Mouse (Mus musculus): ENCODE measurements around the gene Lmod1. TPM values are rescaled to one million over a fixed set of nuclear protein-coding genes. Genes with fewer than 3 reads are reported as not detected.
"Not testable (repeated sequence)": the region's sequence is repeated elsewhere in the genome, so short reads cannot be mapped to it uniquely, and the experiment has no call there.

Gene Lmod1
- polyA plus RNA-seq, 2 experiments = 0.56 to 0.59 TPM

DNA sequence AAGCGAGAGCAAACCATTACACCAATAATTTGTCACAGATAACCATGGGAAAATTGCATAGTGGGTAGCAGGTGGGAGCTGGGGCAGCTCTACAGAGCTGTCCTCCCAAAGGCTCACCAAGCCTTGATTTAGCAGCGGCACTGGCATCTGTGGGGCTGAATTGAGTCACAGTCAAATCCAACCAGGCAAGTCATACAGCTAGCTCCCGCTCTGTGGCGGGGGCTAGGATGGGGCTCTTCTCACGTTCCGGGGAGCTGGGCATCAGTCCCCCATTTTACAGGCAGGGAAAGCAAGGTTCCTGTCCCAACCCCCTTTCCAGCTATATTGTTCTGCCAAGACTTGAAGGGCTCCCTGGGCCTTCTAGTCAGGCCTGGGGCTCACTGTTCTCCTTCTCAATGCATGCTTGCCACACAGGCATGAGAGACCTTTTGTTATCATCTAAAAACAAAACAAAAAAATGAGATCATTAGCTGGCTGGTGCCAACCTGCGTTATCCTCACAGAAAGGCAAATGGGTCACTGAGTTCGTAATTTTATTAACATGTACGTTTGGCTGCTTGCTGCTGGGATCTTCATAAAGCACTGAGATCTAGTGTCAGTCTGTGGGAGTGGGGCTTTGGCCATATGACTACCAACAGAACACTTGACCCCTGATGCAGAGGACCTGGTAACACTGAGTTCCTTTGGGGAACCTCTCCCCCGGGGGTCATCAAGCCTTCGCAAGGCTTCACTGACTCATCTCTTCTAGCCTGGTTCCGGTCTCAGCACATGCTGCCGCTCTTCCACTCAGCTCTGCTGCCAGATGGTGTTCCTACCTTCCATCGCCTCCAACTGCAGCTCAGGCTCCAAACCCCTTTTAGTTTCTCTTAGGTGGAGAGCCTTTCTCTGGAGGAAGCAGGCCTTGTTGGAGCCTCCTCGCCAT lies 55.7 kb downstream of the Lmod1 start:
- Histone ChIP-seq H3K4me3 (replicated peaks; ENCODE audit: low read length) (no peak overlapping the region), H3K4me1 (ENCODE audit: control insufficient read depth, insufficient read depth, low read length) (peaks cover under 1% of the 10 kb centered on the region; the same call in 1 of the 2 replicates), H3K9me3 (ENCODE audit: control insufficient read depth, low read length) (no peaks in the 10 kb centered on the region), H3K4me2 (replicated peaks; ENCODE audit: low read depth, low read length, severe bottlenecking) (no peak overlapping the region), H3K27me3 (ENCODE audit: control insufficient read depth, insufficient read depth, low read length) (no peaks in the 10 kb centered on the region), H3K27ac (replicated peaks; ENCODE audit: low read depth, low read length) (no peak overlapping the region), H3K9ac (ENCODE audit: low read depth, low read length, severe bottlenecking) (no peak overlapping the region), H3K36me3 (ENCODE audit: control insufficient read depth, insufficient read depth, low read length) (peaks cover 35% of the 10 kb centered on the region)
- ATAC-seq (ENCODE audit: low FRiP score, low read depth) = no peak
- DNase-seq (ENCODE audit: low spot score) = no peak
- no peak for TF ChIP-seq POLR2A (IDR thresholded peaks at IDR 0.05; ENCODE audit: borderline replicate concordance, extremely low read depth, insufficient read depth, insufficient read length)
- 74% methylated on average over 15 of the region's 15 CpGs for WGBS

DNA sequence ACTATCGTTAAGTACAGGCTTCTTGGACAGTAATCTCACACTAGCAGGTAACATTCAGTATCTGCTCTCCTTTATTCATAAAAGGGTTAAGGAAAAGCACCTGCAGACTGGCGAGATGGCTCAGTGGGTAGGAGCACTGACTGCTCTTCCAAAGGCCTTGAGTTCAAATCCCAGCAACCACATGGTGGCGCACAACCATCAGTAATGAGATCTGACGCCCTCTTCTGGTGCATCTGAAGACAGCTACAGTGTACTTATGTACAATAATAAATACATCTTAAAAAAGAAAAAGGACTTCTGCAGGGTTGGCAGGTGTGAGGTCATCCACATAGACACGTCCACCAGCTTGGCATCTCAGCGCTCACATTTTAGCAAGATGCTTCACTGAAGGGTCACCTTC lies 57.0 kb downstream of the Lmod1 start:
- H3K9me3 ChIP-seq (ENCODE audit: control insufficient read depth, low read length); H3K27me3 ChIP-seq (ENCODE audit: control insufficient read depth, insufficient read depth, low read length); H3K4me1 ChIP-seq (ENCODE audit: control insufficient read depth, insufficient read depth, low read length); ATAC-seq (ENCODE audit: low FRiP score, low read depth); H3K9ac ChIP-seq (ENCODE audit: low read depth, low read length, severe bottlenecking); H3K27ac ChIP-seq (replicated peaks; ENCODE audit: low read depth, low read length); H3K4me3 ChIP-seq (replicated peaks; ENCODE audit: low read length); H3K4me2 ChIP-seq (replicated peaks; ENCODE audit: low read depth, low read length, severe bottlenecking); DNase-seq (ENCODE audit: low spot score): not testable (repeated sequence)
- H3K36me3 ChIP-seq (ENCODE audit: control insufficient read depth, insufficient read depth, low read length) = peaks cover 48% of the 10 kb centered on the region
- 58% methylated on average over 6 of the region's 6 CpGs for WGBS

- H3K4me1 ChIP-seq (ENCODE audit: control insufficient read depth, insufficient read depth, low read length) = no peaks in the 10 kb centered on the region
- H3K27ac ChIP-seq (replicated peaks; ENCODE audit: low read depth, low read length) = no peak overlapping the region
- H3K36me3 ChIP-seq (ENCODE audit: control insufficient read depth, insufficient read depth, low read length) = peaks cover 74% of the 10 kb centered on the region
- ATAC-seq (ENCODE audit: low FRiP score, low read depth) = no peak
- no peak overlapping the region for H3K4me2 ChIP-seq (replicated peaks; ENCODE audit: low read depth, low read length, severe bottlenecking)
- no peak for TF ChIP-seq POLR2A (IDR thresholded peaks at IDR 0.05; ENCODE audit: borderline replicate concordance, extremely low read depth, insufficient read depth, insufficient read length)
- no peak for DNase-seq (ENCODE audit: low spot score)
- H3K4me3 ChIP-seq (replicated peaks; ENCODE audit: low read length) = no peak overlapping the region
- no peaks in the 10 kb centered on the region for H3K9me3 ChIP-seq (ENCODE audit: control insufficient read depth, low read length)
- WGBS = 96% methylated on average over 5 of the region's 5 CpGs
- H3K27me3 ChIP-seq (ENCODE audit: control insufficient read depth, insufficient read depth, low read length) = no peaks in the 10 kb centered on the region
- H3K9ac ChIP-seq (ENCODE audit: low read depth, low read length, severe bottlenecking) = no peak overlapping the region
These were observed 59.6 kb downstream of the Lmod1 start for GRCm38 (mm10) chr1:135384171-135384570.

- Histone ChIP-seq H3K4me3 (replicated peaks; ENCODE audit: low read length) (no peak overlapping the region), H3K4me1 (ENCODE audit: control insufficient read depth, insufficient read depth, low read length) (no peaks in the 10 kb centered on the region), H3K9ac (ENCODE audit: low read depth, low read length, severe bottlenecking) (no peak overlapping the region), H3K27me3 (ENCODE audit: control insufficient read depth, insufficient read depth, low read length) (no peaks in the 10 kb centered on the region), H3K4me2 (replicated peaks; ENCODE audit: low read depth, low read length, severe bottlenecking) (no peak overlapping the region), H3K9me3 (ENCODE audit: control insufficient read depth, low read length) (no peaks in the 10 kb centered on the region), H3K36me3 (ENCODE audit: control insufficient read depth, insufficient read depth, low read length) (peaks cover 84% of the 10 kb centered on the region), H3K27ac (replicated peaks; ENCODE audit: low read depth, low read length) (no peak overlapping the region)
- 86% methylated on average over 9 of the region's 9 CpGs for WGBS
- TF ChIP-seq POLR2A (IDR thresholded peaks at IDR 0.05; ENCODE audit: borderline replicate concordance, extremely low read depth, insufficient read depth, insufficient read length) = no peak
- ATAC-seq (ENCODE audit: low FRiP score, low read depth) = no peak
- no peak for DNase-seq (ENCODE audit: low spot score)
These were observed 60.6 kb downstream of the Lmod1 start for GRCm38 (mm10) chr1:135385161-135385560.

- Histone ChIP-seq H3K27ac (replicated peaks; ENCODE audit: low read depth, low read length) (no peak overlapping the region), H3K27me3 (ENCODE audit: control insufficient read depth, insufficient read depth, low read length) (no peaks in the 10 kb centered on the region), H3K4me2 (replicated peaks; ENCODE audit: low read depth, low read length, severe bottlenecking) (no peak overlapping the region), H3K9ac (ENCODE audit: low read depth, low read length, severe bottlenecking) (no peak overlapping the region), H3K36me3 (ENCODE audit: control insufficient read depth, insufficient read depth, low read length) (peaks cover 83% of the 10 kb centered on the region), H3K4me1 (ENCODE audit: control insufficient read depth, insufficient read depth, low read length) (no peaks in the 10 kb centered on the region), H3K9me3 (ENCODE audit: control insufficient read depth, low read length) (no peaks in the 10 kb centered on the region), H3K4me3 (replicated peaks; ENCODE audit: low read length) (no peak overlapping the region)
- ATAC-seq (ENCODE audit: low FRiP score, low read depth) = no peak
- no peak for TF ChIP-seq POLR2A (IDR thresholded peaks at IDR 0.05; ENCODE audit: borderline replicate concordance, extremely low read depth, insufficient read depth, insufficient read length)
- WGBS = 96% methylated on average over 5 of the region's 5 CpGs
- DNase-seq (ENCODE audit: low spot score) = no peak
These were observed 74.9 kb downstream of the Lmod1 start for GRCm38 (mm10) chr1:135399466-135399865.

All from limb, embryonic 14.5 days (tissue).